Mouse (Mus musculus) heart, postnatal 25 days (tissue): Measurements from ENCODE around the gene Gm29609. TPM values are rescaled to one million over a fixed set of nuclear protein-coding genes. Genes with fewer than 3 reads are reported as not detected.
A peak's percentile ranks its signal among the peaks of the same experiment; 100 is the strongest.
"Not testable (repeated sequence)": the region's sequence is repeated elsewhere in the genome, so short reads cannot be mapped to it uniquely, and the experiment has no call there.

ENCODE experiments used
- DNase-seq: peaks from one replicate; pipeline ENCODE4 v3.0.0; 2022; ENCODE audit warnings: low spot score
- intact Hi-C: fragments of 180-260 bp; cut with DNase I; formaldehyde crosslinking; loops from one replicate; pipeline ENCODE4 v1.15.1; 2025
- total RNA-seq, 2 experiments: library from RNA; stranded (reverse); gene quantifications; 2 replicates each; pipeline ENCODE4 v1.2.3; 2021

Gm29609 gene
- under 1 TPM; 0.23 to 0.28 TPM for total RNA-seq

DNA sequence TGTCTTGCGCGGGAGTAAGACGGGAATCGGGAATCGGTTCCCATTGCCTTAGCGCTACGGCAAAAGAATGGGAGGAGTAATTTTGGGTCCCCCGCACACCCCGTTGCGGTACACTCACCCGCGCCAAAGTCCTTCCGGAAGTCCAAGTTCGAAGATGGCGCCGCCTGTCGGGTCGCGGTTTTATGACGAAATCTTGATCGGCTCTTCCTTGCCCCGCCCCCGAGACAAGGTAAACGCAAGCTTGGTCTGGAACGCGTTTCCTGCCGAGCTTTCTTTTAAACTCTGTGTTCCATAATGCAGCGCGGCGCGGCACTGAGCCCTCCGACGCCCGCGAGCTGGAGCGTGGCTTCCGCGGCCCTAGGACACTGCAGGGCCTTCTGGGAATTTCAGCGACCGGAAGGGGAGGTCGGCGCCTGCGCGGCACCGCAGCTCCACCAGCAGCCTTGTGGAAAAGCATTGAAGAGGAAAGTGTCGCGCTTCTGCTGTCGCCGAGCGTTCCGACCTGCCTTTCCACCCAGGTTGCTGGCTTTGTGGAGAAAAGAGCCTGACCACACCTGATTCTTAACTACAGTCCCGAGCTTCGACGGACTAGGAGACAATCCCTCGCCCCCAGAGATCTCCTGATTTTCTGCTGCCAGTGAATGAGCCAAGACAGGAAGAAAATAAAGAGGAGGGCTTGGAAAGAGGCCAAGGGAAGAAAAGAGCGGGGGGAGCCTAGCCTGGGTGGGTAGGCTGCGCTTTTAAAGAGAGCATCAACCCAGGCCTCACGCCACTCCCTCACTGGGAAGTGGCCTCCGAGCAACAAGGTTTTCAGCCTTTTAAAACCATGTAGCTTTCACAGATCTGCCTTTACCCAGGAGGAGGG lies at the start of gene Gm29609, which contains the start of gene Gtf3c2:
Gene Gm29609 (minus strand): TSS at position 146 of the 865 bp plus-strand sequence.
Gene Gtf3c2 (minus strand): TSS at position 379 of the 865 bp plus-strand sequence.
- peak; percentile 89 for DNase-seq
- intact Hi-C loops = loop anchor here (1.0 to 5.0 kb wide), 2 partner anchors 13 to 112 kb away; partner anchors contain the start of genes Eif2b4, Ift172 and Snx17

DNA sequence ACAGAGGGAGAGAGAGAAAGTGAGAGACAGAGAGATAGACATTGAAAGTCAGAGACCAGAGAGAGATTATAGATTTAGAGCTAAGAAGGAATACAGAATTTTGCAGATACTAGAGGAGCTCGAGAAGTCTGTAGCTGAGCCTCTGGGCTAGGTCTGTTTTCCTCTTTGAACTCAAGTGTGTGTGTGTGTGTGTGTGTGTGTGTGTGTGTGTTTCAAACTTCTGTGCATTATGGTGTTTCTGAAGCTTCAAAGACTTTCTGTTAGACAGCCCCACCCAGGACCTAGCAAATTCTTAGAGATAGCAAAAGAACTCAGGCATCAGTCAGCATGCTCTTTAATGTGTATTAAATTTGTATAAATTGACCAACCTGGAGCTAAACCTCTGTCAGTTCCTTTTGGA lies 46.9 kb upstream of the Gm29609 start:
- no peak for DNase-seq
- intact Hi-C loops = no loop called here

DNA sequence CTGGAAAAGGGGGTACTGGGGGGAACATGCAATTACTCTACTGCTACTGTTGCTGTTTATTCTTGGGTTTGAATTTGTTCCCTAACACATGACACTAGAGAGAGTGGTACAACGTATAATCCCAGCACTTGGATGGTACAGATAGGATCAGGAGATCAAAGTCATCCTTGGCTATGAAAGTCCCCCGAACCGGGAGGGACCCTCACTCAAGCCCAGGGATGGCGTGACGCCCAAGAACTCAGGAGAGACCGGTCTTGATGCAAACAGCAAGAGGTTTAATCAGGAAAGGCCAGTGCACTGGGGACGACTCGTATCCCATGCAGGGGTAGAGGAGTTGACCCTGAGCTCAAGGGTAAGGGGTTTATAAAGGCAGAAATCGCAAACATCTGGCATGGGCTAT lies 43.0 kb upstream of the Gm29609 start:
- intact Hi-C loops = loop anchor here (5.0 kb wide), 1 partner anchor 65 kb away; no protein-coding TSS in a partner anchor
- DNase-seq = no peak

GRCm38 (mm10) chr5:31221304-31221945 lies 41.7 kb upstream of the Gm29609 start:
- intact Hi-C loops = loop anchor here (2.0 to 5.0 kb wide), 2 partner anchors 19 to 66 kb away; partner anchors contain the start of genes Gm9970 and Nrbp1
- no peak for DNase-seq

GRCm38 (mm10) chr5:31220448-31221303 lies 41.0 kb upstream of the Gm29609 start, which contains the start of gene Ppm1g:
Gene Ppm1g (minus strand): TSS chr5:31220687.
- intact Hi-C loops = loop anchor here (2.0 to 5.0 kb wide), 2 partner anchors 20 to 67 kb away; partner anchors contain the start of genes Gm9970 and Nrbp1
- peak; percentile 95 for DNase-seq

DNA sequence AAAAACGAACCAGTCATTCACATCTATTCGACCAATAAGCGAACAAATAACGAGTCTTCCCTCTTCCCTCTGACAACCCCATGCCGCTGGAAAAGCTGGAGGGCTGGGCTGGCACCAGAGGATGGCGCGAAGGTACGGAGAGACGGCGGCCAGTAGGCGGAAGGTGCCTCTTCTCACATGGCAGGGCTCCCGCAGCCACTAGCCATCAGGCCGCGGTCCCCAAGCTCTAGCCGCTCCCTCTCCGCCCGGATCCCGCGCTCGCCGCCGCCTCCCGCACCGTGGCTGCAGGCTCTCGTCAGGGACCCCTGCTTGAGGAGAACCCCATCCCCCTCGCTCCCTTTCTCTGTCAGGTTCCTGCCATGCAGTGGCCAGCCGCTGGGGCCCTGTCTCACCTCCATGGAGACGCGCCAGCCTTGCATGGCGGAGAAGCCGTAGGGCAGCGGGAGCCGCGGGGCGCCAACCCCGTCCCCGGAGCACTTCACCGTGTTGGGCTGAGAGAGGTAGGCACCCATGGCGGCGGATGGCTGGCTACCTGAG lies 40.3 kb upstream of the Gm29609 start:
- intact Hi-C loops = loop anchor here (2.0 to 5.0 kb wide), 4 partner anchors 17 to 107 kb away; partner anchors contain the start of genes Gm9970, Nrbp1 and Zfp513

DNA sequence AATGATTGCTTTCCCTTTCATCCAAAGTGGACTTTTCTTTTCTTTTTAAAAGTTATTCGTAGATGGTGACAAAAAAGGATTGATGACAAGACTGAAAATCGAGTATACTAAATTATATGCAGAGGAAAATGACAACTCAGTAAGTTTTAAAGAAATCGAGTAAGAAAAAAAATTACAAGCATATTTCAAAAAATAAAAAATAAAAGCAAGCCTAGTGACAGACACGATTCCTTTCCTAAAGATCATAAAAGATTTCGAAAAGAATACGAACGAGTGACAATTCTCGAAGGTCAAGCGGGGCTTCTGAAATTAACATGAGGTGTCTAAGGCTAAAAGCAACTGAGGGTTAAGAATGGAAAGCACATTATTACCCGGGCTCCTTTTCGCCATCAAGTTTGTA lies 39.8 kb upstream of the Gm29609 start:
- intact Hi-C loops = loop anchor here (2.0 to 5.0 kb wide), 2 partner anchors 17 to 108 kb away; partner anchors contain the start of gene Zfp513

More for the DNA sequence above, 40.3 kb upstream of the Gm29609 start:
- DNase-seq = no peak

GRCm38 (mm10) chr5:31219070-31219469 lies 39.4 kb upstream of the Gm29609 start:
- intact Hi-C loops = loop anchor here (2.0 to 5.0 kb wide), 2 partner anchors 16 to 108 kb away; partner anchors contain the start of gene Zfp513
- DNase-seq = no peak

More for the DNA sequence above, 39.8 kb upstream of the Gm29609 start:
- DNase-seq = no peak

- DNase-seq = no peak
- intact Hi-C loops = loop anchor here (2.0 to 5.0 kb wide), 2 partner anchors 15 to 109 kb away; partner anchors contain the start of gene Zfp513
Measured at GRCm38 (mm10) chr5:31218294-31218693, 38.6 kb upstream of the Gm29609 start.

DNA sequence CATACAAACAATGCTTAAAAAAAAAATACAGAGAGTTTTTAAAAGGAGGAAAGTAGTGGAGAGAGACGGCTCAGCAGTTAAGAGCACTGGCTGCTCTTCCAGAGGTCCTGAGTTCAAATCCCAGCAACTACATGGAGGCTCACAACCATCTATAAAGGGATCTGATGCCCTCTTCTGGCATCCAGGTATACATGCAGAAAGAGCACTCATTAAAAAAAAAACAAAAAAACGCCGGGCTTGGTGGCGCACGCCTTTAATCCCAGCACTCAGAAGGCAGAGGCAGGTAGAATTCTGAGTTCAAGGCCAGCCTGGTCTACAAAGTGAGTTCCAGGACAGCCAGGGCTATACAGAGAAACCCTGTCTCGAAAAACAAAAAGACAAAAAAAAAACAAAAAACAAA lies 36.8 kb upstream of the Gm29609 start:
- intact Hi-C loops = loop anchor here (5.0 kb wide), 1 partner anchor 111 kb away; no protein-coding TSS in a partner anchor
- not testable (repeated sequence) for DNase-seq

GRCm38 (mm10) chr5:31204421-31204820 lies 24.7 kb upstream of the Gm29609 start:
- DNase-seq = no peak
- intact Hi-C loops = no loop called here

DNA sequence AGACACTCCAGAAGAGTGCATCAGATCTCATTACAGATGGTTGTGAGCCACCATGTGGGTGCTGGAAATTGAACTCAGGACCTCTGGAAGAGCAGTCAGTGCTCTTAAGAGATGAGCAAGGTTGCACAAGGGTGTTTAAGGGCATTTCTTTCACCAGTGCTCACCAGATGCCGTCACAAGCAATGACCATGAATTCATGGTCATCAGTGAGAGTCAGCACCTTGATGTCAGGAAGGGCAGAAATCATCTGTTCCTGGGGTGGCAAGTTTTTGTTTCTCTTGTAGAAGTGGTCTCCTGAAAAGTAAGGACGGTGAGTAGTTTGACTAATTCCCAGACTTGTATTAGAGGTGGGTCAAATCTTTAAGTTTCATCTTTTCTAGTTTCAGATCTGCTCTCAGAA lies 24.2 kb upstream of the Gm29609 start:
- intact Hi-C loops = loop anchor here (2.0 kb wide), 1 partner anchor 15 kb away; no protein-coding TSS in a partner anchor
- no peak for DNase-seq

DNA sequence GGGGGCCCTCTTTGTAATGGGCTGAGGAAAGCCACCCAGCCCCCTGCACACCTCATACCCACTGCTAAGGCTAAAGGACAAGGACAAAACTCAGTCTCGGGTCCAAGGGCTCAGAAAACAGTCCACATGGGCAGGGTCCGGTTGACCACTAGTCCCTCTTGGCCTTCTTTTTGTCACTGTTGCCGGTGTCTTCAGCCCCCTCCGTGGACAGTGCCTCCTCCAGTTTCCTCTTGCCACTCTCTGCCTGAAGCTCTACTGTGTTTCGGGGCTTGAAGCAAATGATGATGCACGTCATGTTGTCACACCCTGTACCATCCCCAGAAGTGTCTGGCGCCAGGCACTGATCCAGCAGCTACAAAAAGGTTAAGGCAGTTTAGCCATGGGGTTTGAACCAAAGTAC lies 23.2 kb upstream of the Gm29609 start:
- no peak for DNase-seq
- intact Hi-C loops = loop anchor here (2.0 kb wide), 1 partner anchor 16 kb away; no protein-coding TSS in a partner anchor

GRCm38 (mm10) chr5:31201742-31202590 lies 22.3 kb upstream of the Gm29609 start, which contains the start of gene Zfp513:
Gene Zfp513 (minus strand): TSS chr5:31202303.
- intact Hi-C loops = loop anchor here (1.0 to 2.0 kb wide), 2 partner anchors 9 to 17 kb away; partner anchors contain the start of genes Eif2b4 and Snx17
- peak; percentile 97 for DNase-seq

DNA sequence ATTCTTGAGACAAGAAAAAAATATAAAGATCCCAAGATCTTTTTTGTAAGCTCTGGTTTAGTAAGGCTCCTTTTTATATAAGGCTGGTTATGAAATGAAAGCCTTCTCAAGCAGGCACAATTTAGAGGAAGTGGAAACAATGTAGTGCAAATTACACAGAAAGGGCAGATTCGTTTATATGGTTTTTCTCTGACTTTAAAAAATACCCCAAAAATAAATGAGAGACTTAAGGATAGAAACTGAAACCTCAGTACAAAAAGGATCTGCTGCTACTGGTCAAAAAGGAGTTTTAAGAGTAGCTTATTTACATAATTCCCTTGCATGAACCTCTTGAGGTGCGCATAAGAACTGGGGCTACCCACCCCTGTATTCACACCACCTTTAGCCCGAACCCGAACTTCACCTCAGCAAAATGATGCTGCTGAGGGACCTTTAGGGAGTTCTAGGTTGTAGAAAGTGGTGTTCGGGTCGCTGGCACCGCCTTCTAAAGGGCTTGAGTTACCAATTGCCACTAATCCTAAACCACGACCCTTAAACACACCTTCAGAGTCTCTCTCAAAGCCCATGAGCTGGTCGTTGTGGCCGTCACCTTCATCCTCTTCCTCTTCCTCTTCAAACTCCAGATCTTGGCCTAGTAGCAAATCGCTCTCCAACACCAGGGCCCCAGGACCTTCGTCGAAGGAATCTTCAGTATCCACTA lies 21.5 kb upstream of the Gm29609 start:
- DNase-seq = no peak
- intact Hi-C loops = loop anchor here (1.0 kb wide), 1 partner anchor 8 kb away; the partner anchor contains the start of genes Eif2b4 and Snx17

- intact Hi-C loops = no loop called here
- no peak for DNase-seq
Measured at GRCm38 (mm10) chr5:31200327-31200768, 20.6 kb upstream of the Gm29609 start.

GRCm38 (mm10) chr5:31199893-31200292 lies 20.2 kb upstream of the Gm29609 start:
- intact Hi-C loops = no loop called here
- no peak for DNase-seq
